Mouse (Mus musculus) bone marrow macrophage, adult 2 months (primary cell): ENCODE measurements around the gene Lpar3.

Experiments used
- CTCF ChIP-seq: IDR thresholded peaks from 2 replicates; pipeline ENCODE4 v1.5.1; 2012; ENCODE audit warnings: low read depth, mild to moderate bottlenecking, low read length, moderate library complexity
- POLR2A ChIP-seq: IDR thresholded peaks from 2 replicates; pipeline ENCODE4 v1.6.1; 2012; ENCODE audit warnings: mild to moderate bottlenecking, low read depth, low read length, borderline replicate concordance

DNA sequence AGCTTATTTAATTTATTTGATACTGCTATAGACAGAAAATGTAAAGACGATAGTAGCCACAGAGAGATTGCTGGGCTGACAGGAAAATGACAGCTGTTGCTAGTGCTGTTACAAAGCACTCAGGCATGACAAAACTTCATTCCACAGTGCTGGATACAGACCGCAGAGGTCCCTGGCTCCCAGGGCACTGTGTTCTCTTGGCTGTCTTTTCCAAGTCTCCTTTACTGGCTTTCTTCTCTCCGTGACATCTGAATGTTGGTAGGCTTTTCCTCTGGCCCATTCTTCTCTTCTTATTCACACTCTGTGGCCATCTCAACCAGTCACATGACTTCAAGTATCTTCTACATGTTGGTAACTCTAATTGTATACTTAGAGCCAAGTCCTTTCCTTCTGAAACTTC is 86.6 kb downstream of the Lpar3 start:
- no peak for TF ChIP-seq CTCF
- no peak for TF ChIP-seq POLR2A
